Mouse (Mus musculus): ENCODE results near the gene Faap24.

DNA sequence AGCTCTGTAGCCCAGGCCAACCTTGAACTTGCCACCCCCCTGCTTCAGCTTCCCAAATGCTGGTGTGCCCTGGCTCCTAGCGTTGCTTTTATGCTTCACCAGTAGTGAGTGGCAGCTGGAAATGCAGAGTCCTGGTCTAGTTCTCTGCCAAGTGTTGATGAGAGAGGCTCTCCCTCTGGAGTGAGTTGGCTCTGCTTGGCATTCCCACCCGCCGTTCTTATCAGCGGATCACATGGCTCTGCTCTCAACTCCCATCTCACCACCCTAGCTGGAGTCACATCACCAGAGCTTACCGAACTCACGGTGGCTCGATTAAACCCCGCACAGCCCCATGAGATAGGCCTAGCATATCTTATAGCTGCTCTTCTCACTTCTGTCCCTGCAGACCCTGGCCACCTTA, 16.3 kb downstream of the Faap24 start:
- TF ChIP-seq CTCF (IDR thresholded peaks at IDR 0.05; ENCODE audit: insufficient read depth, low read depth, low read length) (no peak), POLR2A (IDR thresholded peaks at IDR 0.05; ENCODE audit: insufficient read depth, low read depth, low read length) (no peak)

Measured in olfactory bulb, adult 2 months (tissue).